8 mouse cellular contexts compared by ENCODE assay signal in genomic region chr8:105297511-105298192, GRCm38 (mm10). TPM values are rescaled to one million over a fixed set of nuclear protein-coding genes. Genes with fewer than 3 reads are reported as not detected.
DNase-seq lines count a peak whose midpoint lies in the region; ATAC-seq lines count a peak whose summit lies in the region.

TSS of gene E2f4 (plus strand) at chr8:105297663.

- peaks cover 30% of the 10 kb centered on the region for H3K4me1 ChIP-seq in hindbrain, embryonic 15.5 days (replicated peaks)

- WGBS in hindbrain, embryonic 15.5 days: under 1% methylated on average over 58 of the region's 58 CpGs

- H3K4me3 ChIP-seq in hindbrain, embryonic 15.5 days: peak within 1 kb of the TSS; percentile 99

- H3K36me3 ChIP-seq in hindbrain, embryonic 15.5 days: peaks cover 34% of the 10 kb centered on the region

- H3K9me3 ChIP-seq in hindbrain, embryonic 15.5 days: no peaks in the 10 kb centered on the region

- H3K9ac ChIP-seq in hindbrain, embryonic 15.5 days: peak within 1 kb of the TSS; percentile 85

- no peaks in the 10 kb centered on the region for H3K27me3 ChIP-seq in hindbrain, embryonic 15.5 days

- H3K4me2 ChIP-seq in hindbrain, embryonic 15.5 days: peak within 1 kb of the TSS; percentile 95

- ATAC-seq in hindbrain, embryonic 15.5 days (ENCODE audit: low FRiP score, low read depth): peak; percentile 88

- peak; percentile 88 for DNase-seq in T-cell, adult 2 months (ENCODE audit: low spot score)
- DNase-seq in cerebellum, postnatal 25 days: peak; percentile 91 to 95
- peak; percentile 92 to 94 for DNase-seq in frontal cortex, postnatal 36 days (ENCODE audit: low spot score in 2 of 2)
- DNase-seq in left cerebral cortex, adult 11 months (ENCODE audit: low spot score): peak; percentile 82
- peak; percentile 94 to 96 for DNase-seq in lung, postnatal 4 days
- DNase-seq in retina, postnatal 7 days (ENCODE audit: low read depth, low spot score): peak; percentile 80
- peak; percentile 93 for DNase-seq in urinary bladder, postnatal 14 days (ENCODE audit: low spot score)

- peak within 1 kb of the TSS; percentile 73 for H3K27ac ChIP-seq in hindbrain, embryonic 15.5 days (replicated peaks)

RNA-seq across cellular contexts. Expression of gene E2f4, which starts in this region (rescaled TPM):
- 44.0 and 51.0 TPM in 2 replicates for polyA plus RNA-seq in hindbrain, embryonic 15.5 days (2015; fragmentation: Nextera tagmentation; extraction: Ambion mirVana)

Comparison
In these comparisons a context has a peak if more than half of its experiments do, and no peak if none do; other contexts are left out.
1. Peak in every context shown above with its lines: DNase-seq, ATAC-seq, H3K4me3 ChIP-seq and H3K27ac ChIP-seq.